Mouse (Mus musculus) kidney, adult 9 months (tissue): ENCODE data around the gene Deup1.

Experiments
- DNase-seq: peaks from one replicate; pipeline ENCODE4 v3.0.0; 2022

The Deup1 gene

DNA sequence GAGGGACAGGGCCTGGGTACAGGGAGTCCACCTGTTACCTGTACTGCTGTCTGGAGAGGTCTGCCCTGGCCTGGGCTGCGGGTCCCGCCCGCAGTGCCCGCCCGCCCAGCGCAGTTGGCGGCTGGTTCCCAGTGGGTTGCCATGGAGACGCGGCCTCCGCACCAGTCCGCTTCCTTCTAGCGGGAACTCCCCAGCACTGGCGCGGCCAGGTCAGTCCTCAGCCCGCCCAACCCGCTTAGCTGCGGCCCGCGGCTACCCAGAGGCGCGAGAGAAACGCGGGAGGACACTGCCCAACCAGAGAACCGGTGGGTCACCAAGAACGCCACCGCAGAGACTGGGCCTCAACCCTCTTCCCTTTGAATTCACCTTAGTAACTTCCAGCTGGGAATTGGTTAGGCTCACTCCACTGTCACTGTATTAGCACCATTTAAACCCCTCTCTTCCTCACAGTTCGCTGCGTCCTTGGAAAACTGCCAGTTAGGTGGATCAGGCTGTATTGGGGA, at the start of gene Deup1:
TSS of gene Deup1 (minus strand) at position 149 of the 503 bp plus-strand sequence.
- peak; percentile 38 for DNase-seq

GRCm38 (mm10) chr9:15672251-15672650, 44.5 kb upstream of the Deup1 start:
- DNase-seq, result no peak

DNA sequence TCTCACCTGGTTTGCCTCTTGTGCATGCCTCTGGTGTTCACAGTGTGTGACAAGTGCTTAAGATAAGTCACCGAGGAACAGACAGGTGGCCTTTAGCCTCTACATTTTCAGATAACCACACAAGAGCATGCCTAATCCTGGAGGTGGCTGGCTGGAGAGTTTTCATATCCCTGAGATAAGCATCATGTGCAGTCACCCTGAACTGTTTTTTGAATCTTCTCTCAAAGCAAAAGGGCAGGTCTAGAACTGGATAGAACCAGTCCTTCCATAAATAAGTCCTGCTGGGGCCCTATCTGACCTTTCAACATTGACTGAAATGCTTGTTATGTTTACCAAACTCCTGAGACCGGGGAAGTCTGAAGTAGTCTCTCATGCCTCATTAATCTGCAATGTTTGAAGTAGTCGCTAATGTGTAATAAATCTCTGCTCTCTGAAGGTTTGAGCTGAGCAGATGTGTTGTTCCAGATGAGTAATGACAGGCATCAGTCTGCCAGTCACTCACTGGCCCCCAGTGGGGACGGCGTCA, 42.3 kb upstream of the Deup1 start:
- DNase-seq, result peak; percentile 86

DNA sequence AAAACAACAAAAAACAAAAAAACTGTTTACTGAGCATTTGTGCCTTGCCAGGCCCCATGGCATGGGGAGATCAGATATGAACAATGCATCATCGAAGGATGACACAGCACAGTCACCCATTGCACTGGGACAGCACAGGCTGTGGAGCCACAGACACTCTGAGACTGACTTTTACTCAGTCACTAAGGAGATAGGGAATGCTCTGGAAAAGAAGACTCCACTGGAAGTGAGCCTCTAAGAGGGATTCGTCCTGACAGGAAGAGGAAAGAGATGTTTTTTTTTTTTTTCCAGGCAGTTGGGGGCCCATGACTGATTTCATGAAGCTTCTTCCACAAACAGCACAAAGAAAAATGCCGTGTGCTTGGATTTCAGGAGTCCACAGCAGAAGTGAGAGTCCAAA, 41.7 kb upstream of the Deup1 start:
- DNase-seq, result no peak

- DNase-seq, result peak; percentile 85
Observed at GRCm38 (mm10) chr9:15664606-15665005, 36.9 kb upstream of the Deup1 start.

GRCm38 (mm10) chr9:15659069-15659468, 31.3 kb upstream of the Deup1 start:
- peak; percentile 37 for DNase-seq

- DNase-seq, result no peak
Observed at GRCm38 (mm10) chr9:15658236-15658785, 30.6 kb upstream of the Deup1 start.

DNA sequence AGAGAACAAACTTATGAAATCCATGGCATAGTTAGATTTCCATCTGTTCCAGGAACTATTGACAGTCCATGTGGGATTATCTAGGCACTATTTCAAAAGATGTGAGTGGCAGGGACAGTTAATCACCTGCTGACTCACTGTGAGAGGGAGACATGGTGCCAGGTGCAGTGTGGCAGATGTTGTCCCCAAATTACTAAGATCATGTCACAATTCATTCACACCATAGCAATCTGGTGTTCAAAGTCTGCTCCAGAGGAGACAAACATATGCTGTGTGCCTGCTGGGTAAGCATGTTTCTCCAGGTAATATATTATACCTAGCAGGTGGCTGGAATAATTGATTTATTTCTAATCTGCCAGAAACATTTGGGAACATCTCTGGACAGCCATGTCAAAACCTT, 25.3 kb upstream of the Deup1 start:
- DNase-seq, result no peak

- DNase-seq, result no peak
Observed at GRCm38 (mm10) chr9:15649977-15650376, 22.2 kb upstream of the Deup1 start.

DNA sequence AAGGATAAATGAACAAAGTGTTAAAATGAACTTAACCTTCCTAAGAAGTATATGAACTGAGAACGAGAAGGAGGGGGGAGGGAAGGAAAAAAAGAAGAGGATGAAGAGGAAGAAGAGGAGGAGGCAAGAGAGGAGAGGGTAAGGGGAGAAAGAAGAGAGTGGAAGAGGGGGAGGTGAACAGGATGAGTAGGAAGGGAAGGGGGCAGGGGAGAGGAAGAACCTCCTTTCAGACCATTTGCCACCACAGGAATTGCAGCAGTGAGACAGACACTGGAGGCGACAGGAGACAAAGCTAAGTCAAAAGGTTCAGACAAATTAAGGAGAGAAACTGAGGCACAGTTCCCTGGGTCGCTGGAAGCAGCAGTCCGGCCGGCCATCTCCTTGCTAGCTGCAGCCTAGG, 349 bp downstream of the Deup1 start:
- no peak for DNase-seq

DNA sequence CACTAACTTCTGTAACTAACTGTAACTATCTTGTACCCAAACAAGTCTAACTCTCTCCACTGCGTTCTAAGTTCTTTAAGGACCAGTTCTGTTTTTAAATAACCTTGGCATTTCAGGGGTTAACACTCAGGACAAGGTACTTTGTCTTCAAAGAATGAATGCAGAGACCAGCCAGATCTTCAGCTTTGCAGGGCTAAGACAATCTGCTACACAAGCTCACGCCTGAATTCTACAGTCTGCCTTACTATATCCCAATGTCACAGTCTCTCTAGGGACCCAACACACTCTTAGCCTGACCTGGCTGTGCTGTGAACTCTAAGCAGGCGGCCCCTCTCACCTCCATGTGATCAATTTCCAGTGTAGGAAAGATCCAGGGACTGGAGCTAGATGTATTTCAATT, 3.0 kb downstream of the Deup1 start:
- no peak for DNase-seq

DNA sequence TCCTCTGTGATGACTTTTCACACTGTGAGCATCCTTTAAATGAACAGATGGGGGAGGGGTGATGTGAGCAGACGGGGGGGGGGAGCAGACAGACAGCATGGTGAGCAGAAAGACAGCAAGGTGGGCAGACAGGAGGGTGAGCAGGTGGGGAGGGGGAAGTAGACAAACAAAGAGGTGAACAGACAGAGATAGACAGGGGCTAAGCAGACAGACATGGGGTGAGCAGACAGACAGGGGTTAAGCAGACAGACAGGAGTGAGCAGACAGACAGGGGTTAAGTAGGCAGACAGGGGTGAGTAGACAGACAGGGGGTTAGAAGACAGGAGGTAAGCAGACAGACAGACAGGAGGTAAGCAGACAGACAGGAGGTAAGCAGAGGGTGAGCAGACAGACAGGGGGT, 8.0 kb downstream of the Deup1 start:
- DNase-seq, result no peak

DNA sequence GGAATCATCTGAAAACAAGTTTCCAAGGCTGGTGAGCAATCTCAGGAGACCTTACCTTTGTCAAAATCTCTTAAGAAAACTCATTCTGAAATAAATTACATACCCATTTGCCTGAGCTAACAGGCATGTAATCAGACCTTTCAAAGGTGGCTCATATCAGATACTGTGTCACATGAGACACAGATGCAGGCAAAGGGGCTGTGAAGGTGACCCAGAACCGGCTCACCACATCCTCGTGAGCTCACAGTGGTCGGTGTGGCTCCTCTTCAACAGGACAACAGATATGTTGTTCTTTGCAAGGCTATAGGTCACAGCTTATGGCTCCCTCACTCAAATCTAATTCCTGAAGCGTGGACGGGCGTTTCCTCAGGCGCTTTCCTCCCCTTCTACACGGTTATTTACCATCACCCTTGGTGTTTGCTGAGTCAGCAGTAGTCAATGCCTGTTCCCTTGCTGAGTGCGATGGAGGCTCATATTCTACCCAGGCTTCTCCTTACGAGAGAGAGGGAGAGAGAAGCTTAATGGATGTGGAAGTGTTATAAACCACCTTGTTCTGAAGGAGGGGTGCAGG, 8.6 kb downstream of the Deup1 start:
- DNase-seq, result no peak

DNA sequence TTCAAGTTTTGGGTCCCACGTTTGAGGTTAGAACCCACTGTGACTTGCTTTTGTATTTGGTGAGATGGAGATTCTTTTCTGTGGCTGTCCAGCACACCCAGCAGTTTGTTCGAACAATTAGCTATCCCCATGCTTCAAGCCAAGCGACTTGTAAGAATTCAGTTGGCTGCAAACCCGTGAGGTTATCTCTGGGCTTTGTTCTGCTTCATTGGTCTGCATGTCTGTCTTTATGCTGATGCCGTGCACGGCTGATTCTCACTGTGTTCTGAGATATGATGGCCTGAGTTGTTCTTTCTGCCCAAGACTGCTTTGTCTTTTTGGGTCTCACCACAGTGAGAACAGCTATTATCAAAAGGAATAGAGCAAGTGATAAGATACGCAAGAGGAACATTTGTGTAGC, 10.7 kb downstream of the Deup1 start:
- DNase-seq, result no peak

- no peak for DNase-seq
Observed at GRCm38 (mm10) chr9:15616471-15616870, 11.3 kb downstream of the Deup1 start.

GRCm38 (mm10) chr9:15609280-15609930, 18.3 kb downstream of the Deup1 start:
- no peak for DNase-seq

DNA sequence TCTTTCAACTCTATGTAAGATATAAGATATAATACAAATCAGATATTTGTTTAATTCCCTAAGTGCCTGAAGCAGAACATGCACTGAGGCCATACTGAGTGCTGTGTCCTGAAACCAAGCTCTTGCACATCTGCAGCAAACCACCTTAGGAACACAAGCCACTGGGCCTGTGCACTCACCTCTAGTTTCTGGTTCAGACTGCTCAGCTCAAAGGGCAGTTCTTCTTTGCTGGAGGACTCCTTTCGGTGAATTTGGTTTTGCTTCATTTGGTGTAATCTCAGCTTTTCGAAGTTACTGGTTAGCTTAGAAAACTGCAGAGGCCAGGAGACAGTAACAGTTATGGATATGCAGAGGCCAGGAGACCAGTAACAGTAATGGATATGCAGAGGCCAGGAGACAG, 20.1 kb downstream of the Deup1 start:
- DNase-seq, result peak; percentile 77

- DNase-seq, result peak; percentile 57
Observed at GRCm38 (mm10) chr9:15603156-15603555, 24.6 kb downstream of the Deup1 start.

DNA sequence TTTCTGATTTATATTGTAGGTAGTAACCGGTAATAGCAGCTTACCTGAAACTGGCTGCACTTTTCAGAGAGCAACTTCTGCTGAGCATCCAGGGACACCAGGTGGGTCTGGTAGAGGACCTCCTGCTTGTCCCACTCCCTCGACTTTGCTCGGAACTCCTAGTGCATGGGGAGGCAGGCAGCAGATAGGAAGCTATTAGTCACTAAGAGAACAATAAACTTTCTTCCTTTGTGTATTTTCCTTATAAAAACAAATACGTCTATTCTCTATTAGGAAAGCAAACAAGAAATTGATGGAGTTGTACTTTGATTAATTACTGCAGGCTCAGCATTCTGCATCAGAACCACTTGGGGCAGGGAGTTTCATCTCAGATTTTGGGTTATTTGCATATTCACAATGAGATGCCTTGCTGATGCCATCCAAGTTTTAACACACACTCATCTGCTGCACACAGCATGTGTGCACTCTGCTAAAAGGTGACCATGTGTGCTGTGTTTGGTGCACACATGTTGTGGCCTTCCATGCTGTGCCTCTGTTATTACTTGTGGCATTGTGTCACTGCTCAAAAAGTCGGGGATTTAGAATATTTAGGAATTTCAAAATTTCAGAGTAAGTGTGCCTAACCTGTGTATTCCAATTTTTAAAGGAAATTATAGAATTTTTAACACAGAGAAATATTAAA, 26.7 kb downstream of the Deup1 start:
- DNase-seq, result no peak

DNA sequence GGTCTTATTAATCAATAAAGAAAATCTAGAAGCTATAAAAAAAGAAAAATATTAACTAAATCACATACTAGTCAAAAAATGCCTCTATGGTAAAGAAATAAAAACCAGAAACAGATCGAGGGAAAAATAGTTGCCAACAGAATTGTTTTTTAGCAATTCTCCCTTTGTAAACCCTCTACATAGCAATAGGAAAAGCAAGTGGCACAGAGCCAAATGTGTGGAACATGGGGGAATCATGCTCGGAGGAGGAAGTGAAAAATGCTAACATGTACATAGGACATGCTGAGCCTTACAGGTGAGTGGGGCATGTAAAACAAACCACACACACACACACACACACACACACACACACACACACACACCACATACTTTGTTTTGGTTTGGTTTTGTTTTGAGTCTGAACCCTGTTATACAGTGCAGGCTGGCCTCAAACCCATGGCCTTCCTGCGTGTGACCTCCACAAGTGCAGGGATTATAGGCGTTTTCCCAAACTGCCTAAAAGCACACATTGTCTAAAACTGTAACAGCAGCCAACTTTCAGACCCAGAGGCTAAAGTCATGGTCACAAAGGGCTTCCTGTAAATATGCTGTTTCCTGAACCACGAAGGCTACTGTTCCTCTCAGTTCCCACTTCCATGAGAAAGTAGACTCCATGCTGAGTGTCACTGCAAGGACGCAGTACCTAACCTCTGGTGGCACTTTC, 27.4 kb downstream of the Deup1 start:
- peak; percentile 21 for DNase-seq

- no peak for DNase-seq
Observed at GRCm38 (mm10) chr9:15596598-15596997, 31.1 kb downstream of the Deup1 start.

DNA sequence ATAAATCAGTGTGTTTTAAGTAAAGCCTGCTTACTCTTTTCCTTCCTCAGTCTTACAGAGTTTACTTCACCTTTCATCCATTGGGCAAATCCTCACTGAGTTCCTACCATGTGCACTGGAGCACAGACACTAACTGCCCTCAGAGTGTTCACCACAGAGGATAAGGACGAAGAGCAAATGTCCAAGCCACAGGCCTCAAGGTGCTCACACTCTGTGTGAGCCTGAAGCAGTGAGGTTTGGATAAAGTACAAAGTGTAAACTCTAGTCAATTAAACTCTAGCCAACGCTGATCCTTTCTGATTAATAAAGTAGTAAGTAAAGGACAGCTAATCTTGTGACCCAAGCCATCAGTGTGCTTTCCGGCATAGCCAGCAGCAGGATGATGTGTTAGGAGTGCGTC, 33.6 kb downstream of the Deup1 start:
- peak; percentile 75 for DNase-seq
